Mouse (Mus musculus) intestine, postnatal 0 days (tissue): ENCODE data around the gene Golm1. TPM values are rescaled to one million over a fixed set of nuclear protein-coding genes. Genes with fewer than 3 reads are reported as not detected.

Experiments
- ATAC-seq: fragments of 200-750 bp; cut with Nextera tagmentation; 2 replicates; pipeline ENCODE4 v1.8.0; 2017; ENCODE audit warnings: mild to moderate bottlenecking, moderate TSS enrichment, moderate library complexity
- H3K27ac ChIP-seq: fragments of 300-500 bp; sonication (generic); 2 replicates; pipeline ENCODE4 v1.5.1; 2014; ENCODE audit warnings: mild to moderate bottlenecking, low read depth, low read length, moderate library complexity
- H3K27me3 ChIP-seq: fragments of 300-500 bp; sonication (generic); replicated peaks from 2 replicates; pipeline ENCODE4 v1.6.1; 2014; ENCODE audit warnings: low read length, mixed read lengths; ENCODE audit not compliant: control insufficient read depth, insufficient read depth
- H3K36me3 ChIP-seq: fragments of 300-500 bp; sonication (generic); 2 replicates; pipeline ENCODE4 v1.6.1; 2014; ENCODE audit warnings: mild to moderate bottlenecking, moderate library complexity; ENCODE audit not compliant: control insufficient read depth, insufficient read depth
- H3K4me1 ChIP-seq: fragments of 300-500 bp; sonication (generic); replicated peaks from 2 replicates; pipeline ENCODE4 v1.6.1; 2014; ENCODE audit warnings: antibody characterized with exemption, low read length, mixed read lengths; ENCODE audit not compliant: control insufficient read depth, insufficient read depth
- H3K4me2 ChIP-seq: fragments of 300-500 bp; sonication (generic); replicated peaks from 2 replicates; pipeline ENCODE4 v1.6.1; 2014; ENCODE audit warnings: low read depth, mild to moderate bottlenecking, moderate library complexity
- H3K4me3 ChIP-seq: fragments of 300-500 bp; sonication (generic); 2 replicates; pipeline ENCODE4 v1.5.1; 2014; ENCODE audit warnings: low read depth, low read length
- H3K9ac ChIP-seq: fragments of 300-500 bp; sonication (generic); 2 replicates; pipeline ENCODE4 v1.6.1; 2014; ENCODE audit warnings: mild to moderate bottlenecking, low read depth, low read length
- H3K9me3 ChIP-seq: fragments of 300-500 bp; sonication (generic); 2 replicates; pipeline ENCODE4 v1.6.1; 2016; ENCODE audit warnings: mixed run types; ENCODE audit not compliant: control insufficient read depth
- CTCF ChIP-seq: sonication (generic); IDR thresholded peaks from 2 replicates; pipeline ENCODE4 v1.5.1; 2016; ENCODE audit warnings: low read depth, mild to moderate bottlenecking, control low read depth, antibody characterized with exemption, moderate library complexity
- WGBS: fragments of 180-500 bp; shearing (Covaris S2); extraction: QIAGEN DNeasy Blood & Tissue Kit; methylation state at CpG from one replicate; pipeline ENCODE4 v1.1.7; 2014; 5-methylcytosine and 5-hydroxymethylcytosine counted together
- polyA plus RNA-seq: library from polyadenylated mRNA; unstranded; fragments of >200 nt; fragmentation: Nextera tagmentation; extraction: Ambion mirVana; gene quantifications from 2 replicates; pipeline ENCODE4 v1.2.1, GENCODE M21; 2015

Gene Golm1
- polyA plus RNA-seq, 1 experiment from 2014 or later: 34.3 TPM

DNA sequence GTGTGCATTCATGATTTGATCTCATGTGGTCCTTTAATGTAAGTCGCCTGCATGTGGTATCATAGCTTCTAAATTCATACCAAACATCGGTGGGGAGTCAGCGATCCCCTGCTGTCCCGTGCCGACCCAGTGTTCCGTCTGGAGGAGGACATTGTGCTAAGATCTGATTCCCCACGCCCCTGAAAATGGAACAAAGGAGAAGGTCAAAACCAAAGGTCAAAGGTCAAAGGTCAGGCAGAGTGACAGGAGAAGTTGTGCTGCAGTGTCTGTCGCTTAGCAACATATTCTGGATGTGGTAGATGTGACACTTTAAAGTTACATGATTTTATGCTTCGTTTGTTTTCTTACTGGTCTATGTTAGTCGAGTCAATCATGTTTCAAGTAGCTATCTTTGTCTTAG, 15.9 kb upstream of the Golm1 start:
- Histone ChIP-seq H3K27ac (no peak overlapping the region), H3K9ac (no peak overlapping the region), H3K4me2 (no peak overlapping the region), H3K36me3 (no peaks in the 10 kb centered on the region), H3K27me3 (no peaks in the 10 kb centered on the region), H3K4me3 (no peak overlapping the region), H3K9me3 (no peaks in the 10 kb centered on the region), H3K4me1 (no peaks in the 10 kb centered on the region)
- ATAC-seq: no peak
- whole genome bisulfite sequencing: 73% methylated on average over 10 of the region's 10 CpGs
- TF ChIP-seq CTCF: no peak

DNA sequence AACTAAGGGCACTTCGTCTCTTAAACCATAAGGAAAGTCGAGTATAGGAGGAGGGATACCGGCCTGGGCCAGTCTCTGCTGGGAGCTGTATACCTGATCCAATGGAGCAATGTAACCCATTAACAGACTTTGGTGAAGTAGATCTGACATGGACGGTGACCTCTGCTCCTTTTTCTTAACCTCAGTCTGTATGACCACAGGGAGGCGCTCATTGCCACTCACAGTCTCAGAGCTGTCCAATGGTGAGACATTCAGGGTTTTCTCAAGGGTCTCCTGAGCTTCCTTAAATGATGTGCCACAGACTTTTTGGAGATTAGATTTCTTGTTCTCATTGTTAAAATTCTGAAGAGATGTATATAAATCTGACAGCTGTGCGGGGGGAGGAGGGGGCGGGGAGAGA, 15.0 kb upstream of the Golm1 start:
- ATAC-seq: no peak
- no peaks in the 10 kb centered on the region for H3K36me3 ChIP-seq
- no peaks in the 10 kb centered on the region for H3K4me1 ChIP-seq
- no peaks in the 10 kb centered on the region for H3K27me3 ChIP-seq
- WGBS: 85% methylated on average over 7 of the region's 7 CpGs
- no peaks in the 10 kb centered on the region for H3K9me3 ChIP-seq
- peak; percentile 18 for TF ChIP-seq CTCF
- no peak overlapping the region for H3K27ac ChIP-seq
- no peak overlapping the region for H3K4me2 ChIP-seq
- no peak overlapping the region for H3K9ac ChIP-seq
- no peak overlapping the region for H3K4me3 ChIP-seq

- Histone ChIP-seq H3K9me3 (no peaks in the 10 kb centered on the region), H3K36me3 (no peaks in the 10 kb centered on the region), H3K27ac (no peak overlapping the region), H3K4me1 (no peaks in the 10 kb centered on the region), H3K4me3 (no peak overlapping the region), H3K27me3 (no peaks in the 10 kb centered on the region), H3K4me2 (no peak overlapping the region), H3K9ac (no peak overlapping the region)
- WGBS: 97% methylated on average over 3 of the region's 3 CpGs
- no peak for TF ChIP-seq CTCF
- no peak for ATAC-seq
These were observed 14.2 kb upstream of the Golm1 start for GRCm38 (mm10) chr13:59689843-59690242.

- Histone ChIP-seq H3K4me3 (no peak overlapping the region), H3K9me3 (no peaks in the 10 kb centered on the region), H3K9ac (no peak overlapping the region), H3K4me2 (no peak overlapping the region), H3K27ac (no peak overlapping the region), H3K4me1 (no peaks in the 10 kb centered on the region), H3K36me3 (no peaks in the 10 kb centered on the region), H3K27me3 (no peaks in the 10 kb centered on the region)
- no peak for TF ChIP-seq CTCF
- WGBS: 85% methylated on average over 9 of the region's 9 CpGs
- no peak for ATAC-seq
These were observed 13.7 kb upstream of the Golm1 start for GRCm38 (mm10) chr13:59689313-59689712.

GRCm38 (mm10) chr13:59688338-59688770, 12.7 kb upstream of the Golm1 start:
- no peak overlapping the region for H3K4me3 ChIP-seq
- no peak for ATAC-seq
- TF ChIP-seq CTCF: no peak
- H3K4me2 ChIP-seq: no peak overlapping the region
- H3K27me3 ChIP-seq: no peaks in the 10 kb centered on the region
- H3K9me3 ChIP-seq: no peaks in the 10 kb centered on the region
- H3K4me1 ChIP-seq: no peaks in the 10 kb centered on the region
- 72% methylated on average over 13 of the region's 13 CpGs for WGBS
- no peaks in the 10 kb centered on the region for H3K36me3 ChIP-seq
- H3K27ac ChIP-seq: no peak overlapping the region
- H3K9ac ChIP-seq: no peak overlapping the region

- H3K9ac ChIP-seq: no peak overlapping the region
- H3K9me3 ChIP-seq: no peaks in the 10 kb centered on the region
- H3K36me3 ChIP-seq: no peaks in the 10 kb centered on the region
- 0 out of 2 replicates have a peak, but pooled peaks cover 5% of the 10 kb centered on the region for H3K27me3 ChIP-seq
- no peak for ATAC-seq
- H3K4me3 ChIP-seq: no peak overlapping the region
- no peak for TF ChIP-seq CTCF
- H3K4me1 ChIP-seq: no peaks in the 10 kb centered on the region
- no peak overlapping the region for H3K27ac ChIP-seq
- no peak overlapping the region for H3K4me2 ChIP-seq
- 78% methylated on average over 3 of the region's 3 CpGs for WGBS
These were observed 9.6 kb upstream of the Golm1 start for GRCm38 (mm10) chr13:59685236-59685635.

- peak; percentile 16; the same call in 1 of the 2 replicates for ATAC-seq
- TF ChIP-seq CTCF: no peak
- Histone ChIP-seq H3K36me3 (no peaks in the 10 kb centered on the region), H3K4me3 (no peak overlapping the region), H3K9ac (no peak overlapping the region), H3K4me2 (no peak overlapping the region), H3K4me1 (no peaks in the 10 kb centered on the region), H3K27ac (no peak overlapping the region), H3K9me3 (no peaks in the 10 kb centered on the region), H3K27me3 (0 out of 2 replicates have a peak, but pooled peaks cover 5% of the 10 kb centered on the region)
- WGBS: 22% methylated on average over 7 of the region's 7 CpGs
These were observed 7.0 kb upstream of the Golm1 start for GRCm38 (mm10) chr13:59682629-59683028.
